Mouse (Mus musculus): ENCODE data around the gene Fer1l5. TPM values are rescaled to one million over a fixed set of nuclear protein-coding genes. Genes with fewer than 3 reads are reported as not detected.
A peak's percentile ranks its signal among the peaks of the same experiment; 100 is the strongest.

The Fer1l5 gene
- polyA plus RNA-seq, 1 experiment from 2014 or later, result 1.5 TPM

GRCm38 (mm10) chr1:36436515-36436914, 64.4 kb downstream of the Fer1l5 start:
- H3K4me3 ChIP-seq (replicated peaks), result no peak overlapping the region
- no peak overlapping the region for H3K27ac ChIP-seq
- WGBS, result 96% methylated on average over 6 of the region's 6 CpGs
- no peak for ATAC-seq (replicated peaks; ENCODE audit: low FRiP score)
- no peaks in the 10 kb centered on the region for H3K27me3 ChIP-seq
- no peaks in the 10 kb centered on the region for H3K4me1 ChIP-seq
- no peak overlapping the region for H3K9ac ChIP-seq
- peaks cover 90% of the 10 kb centered on the region for H3K36me3 ChIP-seq
- no peak overlapping the region for H3K4me2 ChIP-seq
- no peaks in the 10 kb centered on the region for H3K9me3 ChIP-seq (replicated peaks)

GRCm38 (mm10) chr1:36437223-36437622, 65.1 kb downstream of the Fer1l5 start:
- H3K4me1 ChIP-seq, result no peaks in the 10 kb centered on the region
- no peaks in the 10 kb centered on the region for H3K9me3 ChIP-seq (replicated peaks)
- H3K4me3 ChIP-seq (replicated peaks), result no peak overlapping the region
- no peak overlapping the region for H3K9ac ChIP-seq
- no peak overlapping the region for H3K4me2 ChIP-seq
- no peak for ATAC-seq (replicated peaks; ENCODE audit: low FRiP score)
- 96% methylated on average over 3 of the region's 3 CpGs for WGBS
- H3K36me3 ChIP-seq, result peaks cover 89% of the 10 kb centered on the region
- H3K27me3 ChIP-seq, result no peaks in the 10 kb centered on the region
- no peak overlapping the region for H3K27ac ChIP-seq

- Histone ChIP-seq H3K9me3 (replicated peaks) (no peaks in the 10 kb centered on the region), H3K9ac (no peak overlapping the region), H3K4me1 (peaks cover 11% of the 10 kb centered on the region), H3K4me3 (replicated peaks) (no peak overlapping the region), H3K36me3 (peaks cover 66% of the 10 kb centered on the region), H3K4me2 (no peak overlapping the region), H3K27me3 (no peaks in the 10 kb centered on the region), H3K27ac (no peak overlapping the region)
- ATAC-seq (replicated peaks; ENCODE audit: low FRiP score), result no peak
- WGBS, result 86% methylated on average over 4 of the region's 4 CpGs
These were observed 69.0 kb downstream of the Fer1l5 start for GRCm38 (mm10) chr1:36441101-36441500.

GRCm38 (mm10) chr1:36444471-36445464, 72.7 kb downstream of the Fer1l5 start, which contains the start of gene Lman2l:
TSS of gene Lman2l (minus strand) at chr1:36445271.
- 1% methylated on average over 57 of the region's 57 CpGs for WGBS
- no peaks in the 10 kb centered on the region for H3K9me3 ChIP-seq (replicated peaks)
- ATAC-seq (replicated peaks; ENCODE audit: low FRiP score), result peak; percentile 99
- H3K27me3 ChIP-seq, result no peaks in the 10 kb centered on the region
- H3K4me2 ChIP-seq, result peak within 1 kb of the TSS; percentile 73
- peak within 1 kb of the TSS; percentile 80 for H3K27ac ChIP-seq
- H3K36me3 ChIP-seq, result peaks cover 30% of the 10 kb centered on the region
- peak within 1 kb of the TSS; percentile 71 for H3K9ac ChIP-seq
- peaks cover 11% of the 10 kb centered on the region for H3K4me1 ChIP-seq
- H3K4me3 ChIP-seq (replicated peaks), result peak within 1 kb of the TSS; percentile 75

- Histone ChIP-seq H3K4me1 (peaks cover 11% of the 10 kb centered on the region), H3K4me3 (replicated peaks) (peak overlapping the region; percentile 75), H3K27me3 (no peaks in the 10 kb centered on the region), H3K27ac (peak overlapping the region; percentile 63), H3K9ac (no peak overlapping the region), H3K9me3 (replicated peaks) (no peaks in the 10 kb centered on the region), H3K4me2 (peak overlapping the region; percentile 73), H3K36me3 (peaks cover 25% of the 10 kb centered on the region)
- 31% methylated on average over 8 of the region's 8 CpGs for WGBS
- ATAC-seq (replicated peaks; ENCODE audit: low FRiP score), result 0 out of 2 replicates have a peak, but pooled peaks have one; percentile 18
These were observed 73.4 kb downstream of the Fer1l5 start for GRCm38 (mm10) chr1:36445508-36445907.

GRCm38 (mm10) chr1:36446106-36446824, 74.2 kb downstream of the Fer1l5 start:
- no peak overlapping the region for H3K4me2 ChIP-seq
- H3K9me3 ChIP-seq (replicated peaks), result no peaks in the 10 kb centered on the region
- H3K27ac ChIP-seq, result no peak overlapping the region
- no peak overlapping the region for H3K9ac ChIP-seq
- H3K27me3 ChIP-seq, result no peaks in the 10 kb centered on the region
- peaks cover 11% of the 10 kb centered on the region for H3K4me1 ChIP-seq
- 80% methylated on average over 5 of the region's 5 CpGs for WGBS
- ATAC-seq (replicated peaks; ENCODE audit: low FRiP score), result no peak
- no peak overlapping the region for H3K4me3 ChIP-seq (replicated peaks)
- H3K36me3 ChIP-seq, result peaks cover 21% of the 10 kb centered on the region

GRCm38 (mm10) chr1:36446841-36447240, 74.8 kb downstream of the Fer1l5 start:
- Histone ChIP-seq H3K27me3 (no peaks in the 10 kb centered on the region), H3K27ac (no peak overlapping the region), H3K4me2 (no peak overlapping the region), H3K36me3 (peaks cover 16% of the 10 kb centered on the region; the same call in 1 of the 2 replicates), H3K4me3 (replicated peaks) (no peak overlapping the region), H3K9me3 (replicated peaks) (no peaks in the 10 kb centered on the region), H3K9ac (no peak overlapping the region), H3K4me1 (peaks cover 11% of the 10 kb centered on the region)
- WGBS, result 91% methylated on average over 5 of the region's 5 CpGs
- ATAC-seq (replicated peaks; ENCODE audit: low FRiP score), result no peak

GRCm38 (mm10) chr1:36454055-36454815, 82.1 kb downstream of the Fer1l5 start:
- WGBS, result 91% methylated on average over 6 of the region's 6 CpGs
- Histone ChIP-seq H3K27ac (no peak overlapping the region), H3K36me3 (no peaks in the 10 kb centered on the region), H3K27me3 (no peaks in the 10 kb centered on the region), H3K4me3 (replicated peaks) (no peak overlapping the region), H3K9me3 (replicated peaks) (no peaks in the 10 kb centered on the region), H3K4me2 (no peak overlapping the region), H3K9ac (no peak overlapping the region), H3K4me1 (no peaks in the 10 kb centered on the region)
- no peak for ATAC-seq (replicated peaks; ENCODE audit: low FRiP score)

- Histone ChIP-seq H3K27ac (no peak overlapping the region; the same call in 1 of the 2 replicates), H3K36me3 (no peaks in the 10 kb centered on the region), H3K4me1 (no peaks in the 10 kb centered on the region), H3K27me3 (no peaks in the 10 kb centered on the region), H3K9ac (no peak overlapping the region), H3K4me3 (replicated peaks) (no peak overlapping the region), H3K9me3 (replicated peaks) (no peaks in the 10 kb centered on the region), H3K4me2 (no peak overlapping the region)
- 32% methylated on average over 7 of the region's 7 CpGs for WGBS
- no peak for ATAC-seq (replicated peaks; ENCODE audit: low FRiP score)
These were observed 85.4 kb downstream of the Fer1l5 start for GRCm38 (mm10) chr1:36457388-36458014.

- WGBS, result 76% methylated on average over 5 of the region's 5 CpGs
- Histone ChIP-seq H3K27me3 (no peaks in the 10 kb centered on the region), H3K9me3 (replicated peaks) (no peaks in the 10 kb centered on the region), H3K9ac (no peak overlapping the region), H3K36me3 (no peaks in the 10 kb centered on the region), H3K4me1 (no peaks in the 10 kb centered on the region), H3K4me3 (replicated peaks) (no peak overlapping the region), H3K27ac (no peak overlapping the region), H3K4me2 (no peak overlapping the region)
- ATAC-seq (replicated peaks; ENCODE audit: low FRiP score), result no peak
These were observed 86.1 kb downstream of the Fer1l5 start for GRCm38 (mm10) chr1:36458169-36458568.

- Histone ChIP-seq H3K4me1 (no peaks in the 10 kb centered on the region), H3K27ac (no peak overlapping the region), H3K4me2 (no peak overlapping the region), H3K9ac (no peak overlapping the region), H3K36me3 (no peaks in the 10 kb centered on the region), H3K4me3 (replicated peaks) (no peak overlapping the region), H3K27me3 (no peaks in the 10 kb centered on the region), H3K9me3 (replicated peaks) (no peaks in the 10 kb centered on the region)
- ATAC-seq (replicated peaks; ENCODE audit: low FRiP score), result no peak
- WGBS, result 39% methylated on average over 2 of the region's 2 CpGs
These were observed 89.7 kb downstream of the Fer1l5 start for GRCm38 (mm10) chr1:36461829-36462228.

Data from kidney, embryonic 15.5 days (tissue).